Mouse (Mus musculus): ENCODE data around the gene BC005537. TPM values are rescaled to one million over a fixed set of nuclear protein-coding genes. Genes with fewer than 3 reads are reported as not detected.
A peak's percentile ranks its signal among the peaks of the same experiment; 100 is the strongest.

Gene BC005537
- polyA plus RNA-seq, 1 experiment from 2014 or later = 11.1 TPM

DNA sequence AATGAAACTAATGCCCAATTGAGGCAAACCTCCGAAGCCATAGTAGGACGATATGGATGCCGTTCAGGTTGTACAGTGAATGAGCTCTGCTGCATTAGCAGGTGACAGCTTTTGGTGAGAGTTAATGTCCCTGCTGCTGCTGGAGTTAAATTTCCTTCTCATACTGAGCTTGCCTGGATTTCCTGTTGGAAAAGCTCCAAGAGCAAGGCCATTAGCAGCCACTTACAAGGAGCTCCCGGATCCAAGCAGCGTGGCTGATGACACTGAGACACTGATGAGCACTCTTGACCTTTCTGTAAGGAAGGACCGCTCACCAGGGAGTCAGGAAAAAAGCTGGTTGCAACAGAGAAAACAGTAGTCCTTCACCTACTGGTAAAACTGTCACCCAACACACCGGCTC, 60.6 kb downstream of the BC005537 start:
- no peaks in the 10 kb centered on the region for H3K4me1 ChIP-seq (replicated peaks; ENCODE audit: control insufficient read depth, insufficient read depth)
- no peak overlapping the region for H3K4me3 ChIP-seq (ENCODE audit: low read depth, low read length)
- DNase-seq (ENCODE audit: low spot score) (no peak), ATAC-seq (ENCODE audit: low FRiP score, low TSS enrichment) (no peak)
- H3K27ac ChIP-seq (replicated peaks) = no peak overlapping the region
- no peak overlapping the region for H3K9ac ChIP-seq (ENCODE audit: low read length)
- WGBS = 50% methylated on average over 7 of the region's 7 CpGs
- H3K4me2 ChIP-seq (replicated peaks; ENCODE audit: low read depth) = no peak overlapping the region
- H3K36me3 ChIP-seq (ENCODE audit: control insufficient read depth, insufficient read depth, low read length) = no peaks in the 10 kb centered on the region
- no peaks in the 10 kb centered on the region for H3K9me3 ChIP-seq (ENCODE audit: control insufficient read depth, low read length)
- no peaks in the 10 kb centered on the region for H3K27me3 ChIP-seq (ENCODE audit: control insufficient read depth, insufficient read depth, low read length)
- TF ChIP-seq EP300 (optimal IDR thresholded peaks at IDR 0.05) (no peak), CTCF (IDR thresholded peaks at IDR 0.05; ENCODE audit: low read depth) (no peak)

- DNase-seq (ENCODE audit: low spot score) = peak; percentile 55
- H3K4me1 ChIP-seq (replicated peaks; ENCODE audit: control insufficient read depth, insufficient read depth) = no peaks in the 10 kb centered on the region
- H3K4me2 ChIP-seq (replicated peaks; ENCODE audit: low read depth) = no peak overlapping the region
- TF ChIP-seq CTCF (IDR thresholded peaks at IDR 0.05; ENCODE audit: low read depth) = peak; percentile 57
- TF ChIP-seq EP300 (optimal IDR thresholded peaks at IDR 0.05) = no peak
- ATAC-seq (ENCODE audit: low FRiP score, low TSS enrichment) = no peak
- WGBS = 63% methylated on average over 7 of the region's 7 CpGs
- H3K27ac ChIP-seq (replicated peaks) = no peak overlapping the region
- H3K9me3 ChIP-seq (ENCODE audit: control insufficient read depth, low read length) = no peaks in the 10 kb centered on the region
- no peak overlapping the region for H3K4me3 ChIP-seq (ENCODE audit: low read depth, low read length)
- no peaks in the 10 kb centered on the region for H3K27me3 ChIP-seq (ENCODE audit: control insufficient read depth, insufficient read depth, low read length)
- H3K9ac ChIP-seq (ENCODE audit: low read length) = no peak overlapping the region
- H3K36me3 ChIP-seq (ENCODE audit: control insufficient read depth, insufficient read depth, low read length) = no peaks in the 10 kb centered on the region
Observed at GRCm38 (mm10) chr13:24862520-24862919, 61.1 kb downstream of the BC005537 start.

Other genes starting within 250 kb of the BC005537 start
- gene Ripor2, start 219.5 kb upstream of the BC005537 start, polyA plus RNA-seq (2015; fragmentation: Nextera tagmentation; extraction: Ambion mirVana) = 1.6 and 1.8 TPM in 2 replicates
- not detected in 2 replicates for gene Armh2, start 60.4 kb upstream of the BC005537 start, polyA plus RNA-seq (2015; fragmentation: Nextera tagmentation; extraction: Ambion mirVana)
- 39.6 and 43.3 TPM in 2 replicates for gene Gmnn, start 39.7 kb upstream of the BC005537 start, polyA plus RNA-seq (2015; fragmentation: Nextera tagmentation; extraction: Ambion mirVana)
- gene Acot13, start 29.9 kb downstream of the BC005537 start, polyA plus RNA-seq (2015; fragmentation: Nextera tagmentation; extraction: Ambion mirVana) = 111 and 117 TPM in 2 replicates
- gene Tdp2, start 30.0 kb downstream of the BC005537 start, polyA plus RNA-seq (2015; fragmentation: Nextera tagmentation; extraction: Ambion mirVana) = 21.6 and 22.0 TPM in 2 replicates
- 0.19 and 0.58 TPM in 2 replicates for gene D130043K22Rik, start 43.5 kb downstream of the BC005537 start, polyA plus RNA-seq (2015; fragmentation: Nextera tagmentation; extraction: Ambion mirVana)
- gene Aldh5a1, start 136.0 kb downstream of the BC005537 start, polyA plus RNA-seq (2015; fragmentation: Nextera tagmentation; extraction: Ambion mirVana) = 6.1 and 6.4 TPM in 2 replicates
- gene Gpld1, start 141.5 kb downstream of the BC005537 start, polyA plus RNA-seq (2015; fragmentation: Nextera tagmentation; extraction: Ambion mirVana) = 25.6 and 26.0 TPM in 2 replicates
- 13.9 and 16.4 TPM in 2 replicates for gene Mrs2, start 218.7 kb downstream of the BC005537 start, polyA plus RNA-seq (2015; fragmentation: Nextera tagmentation; extraction: Ambion mirVana)

Data from stomach, postnatal 0 days (tissue).